Mouse (Mus musculus) hindbrain, postnatal 0 days (tissue): ENCODE measurements around the gene Adgrg3. TPM values are rescaled to one million over a fixed set of nuclear protein-coding genes. Genes with fewer than 3 reads are reported as not detected.

ENCODE experiments used
- ATAC-seq: fragments of 200-750 bp; cut with Nextera tagmentation; 2 replicates; pipeline ENCODE4 v1.8.0; 2017; ENCODE audit warnings: mild to moderate bottlenecking, moderate TSS enrichment, moderate library complexity
- DNase-seq: peaks from one replicate; pipeline ENCODE4 v3.0.0-alpha.2; 2015; ENCODE audit warnings: low spot score
- H3K27ac ChIP-seq: fragments of 300-500 bp; sonication (generic); 2 replicates; pipeline ENCODE4 v1.5.1; 2014; ENCODE audit warnings: mild to moderate bottlenecking
- H3K27me3 ChIP-seq: fragments of 300-500 bp; sonication (generic); 2 replicates; pipeline ENCODE4 v1.6.1; 2014; ENCODE audit warnings: low read length, mixed read lengths; ENCODE audit not compliant: insufficient read depth
- H3K36me3 ChIP-seq: fragments of 300-500 bp; sonication (generic); 2 replicates; pipeline ENCODE4 v1.6.1; 2014; ENCODE audit warnings: low read length, mixed read lengths; ENCODE audit not compliant: insufficient read depth
- H3K4me1 ChIP-seq: fragments of 300-500 bp; sonication (generic); 2 replicates; pipeline ENCODE4 v1.6.1; 2014; ENCODE audit warnings: antibody characterized with exemption, low read length, mixed read lengths; ENCODE audit not compliant: insufficient read depth
- H3K4me2 ChIP-seq: fragments of 300-500 bp; sonication (generic); 2 replicates; pipeline ENCODE4 v1.6.1; 2014; ENCODE audit warnings: low read depth, mild to moderate bottlenecking, low read length, moderate library complexity, mixed read lengths
- H3K4me3 ChIP-seq: fragments of 300-500 bp; sonication (generic); 2 replicates; pipeline ENCODE4 v1.5.1; 2014; ENCODE audit warnings: low read length
- H3K9ac ChIP-seq: fragments of 300-500 bp; sonication (generic); replicated peaks from 2 replicates; pipeline ENCODE4 v1.6.1; 2014; ENCODE audit warnings: mild to moderate bottlenecking, low read length, moderate library complexity, mixed read lengths
- H3K9me3 ChIP-seq: fragments of 300-500 bp; sonication (generic); 2 replicates; pipeline ENCODE4 v1.6.1; 2016; ENCODE audit warnings: low read length, mixed read lengths
- CTCF ChIP-seq: IDR thresholded peaks from 2 replicates; pipeline ENCODE4 v1.5.1; 2016; ENCODE audit warnings: antibody characterized with exemption, control low read depth, low read depth
- WGBS: fragments of 180-500 bp; shearing (Covaris S2); extraction: QIAGEN DNeasy Blood & Tissue Kit; methylation state at CpG from one replicate; pipeline ENCODE4 v1.1.7; 2014; 5-methylcytosine and 5-hydroxymethylcytosine counted together
- polyA plus RNA-seq: library from polyadenylated mRNA; unstranded; fragments of >200 nt; fragmentation: Nextera tagmentation; extraction: Ambion mirVana; gene quantifications from 2 replicates; pipeline ENCODE4 v1.2.1, GENCODE M21; 2015
- total RNA-seq: library from RNA; depleted of rRNA; stranded (reverse); fragments of >200 nt; gene quantifications from 2 replicates; pipeline ENCODE4 v1.2.3, GENCODE M21; 2014

Gene Adgrg3
- total and polyA plus RNA-seq, 2 experiments from 2014 or later, result 0.54 to 1.3 TPM

- H3K9ac ChIP-seq, result no peak overlapping the region
- no peak overlapping the region for H3K4me2 ChIP-seq
- no peak for TF ChIP-seq CTCF
- no peaks in the 10 kb centered on the region for H3K9me3 ChIP-seq
- DNase-seq, result no peak
- no peaks in the 10 kb centered on the region for H3K4me1 ChIP-seq
- H3K4me3 ChIP-seq, result no peak overlapping the region
- ATAC-seq, result no peak
- H3K36me3 ChIP-seq, result no peaks in the 10 kb centered on the region
- no peak overlapping the region for H3K27ac ChIP-seq
- WGBS, result 72% methylated on average over 6 of the region's 6 CpGs
- no peaks in the 10 kb centered on the region for H3K27me3 ChIP-seq
Observed at GRCm38 (mm10) chr8:95041883-95042784, 24.6 kb downstream of the Adgrg3 start.

- ATAC-seq, result 0 out of 2 replicates have a peak, but pooled peaks have one; percentile 22
- WGBS, result 49% methylated on average over 4 of the region's 4 CpGs
Observed at GRCm38 (mm10) chr8:95044811-95045210, 27.3 kb downstream of the Adgrg3 start.

DNA sequence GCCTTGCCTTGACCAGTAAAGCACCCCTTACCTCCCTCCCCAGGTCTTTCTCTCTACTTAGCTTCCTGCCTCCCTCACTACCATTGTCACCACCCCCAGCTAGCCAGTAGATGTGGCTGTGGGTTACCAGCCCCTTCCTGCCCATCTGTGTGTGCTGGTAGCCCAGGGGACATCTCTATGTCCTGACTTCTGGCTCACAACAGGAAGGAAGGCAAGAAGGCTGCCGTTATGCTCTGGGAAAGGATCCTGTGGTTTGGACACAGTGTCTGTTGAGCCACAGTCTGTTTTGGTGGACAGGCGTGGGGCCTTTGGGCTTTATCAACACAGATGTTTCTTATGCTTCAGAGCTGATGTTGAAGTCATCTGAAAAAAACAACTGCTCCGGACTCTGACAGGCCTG is 29.5 kb downstream of the Adgrg3 start:
- Histone ChIP-seq H3K4me2 (no peak overlapping the region), H3K4me1 (no peaks in the 10 kb centered on the region), H3K4me3 (no peak overlapping the region), H3K36me3 (no peaks in the 10 kb centered on the region), H3K9me3 (no peaks in the 10 kb centered on the region), H3K9ac (no peak overlapping the region), H3K27me3 (no peaks in the 10 kb centered on the region), H3K27ac (no peak overlapping the region)
- no peak for ATAC-seq
- TF ChIP-seq CTCF, result no peak
- DNase-seq, result no peak
- 69% methylated on average over 3 of the region's 3 CpGs for WGBS

More at GRCm38 (mm10) chr8:95044811-95045210, 27.3 kb downstream of the Adgrg3 start:
- Histone ChIP-seq H3K27me3 (no peaks in the 10 kb centered on the region), H3K4me2 (no peak overlapping the region), H3K27ac (0 out of 2 replicates have a peak overlapping the region, but pooled peaks have one; percentile 32), H3K4me3 (no peak overlapping the region), H3K9me3 (no peaks in the 10 kb centered on the region), H3K36me3 (no peaks in the 10 kb centered on the region), H3K9ac (no peak overlapping the region), H3K4me1 (no peaks in the 10 kb centered on the region)
- DNase-seq, result peak; percentile 44
- no peak for TF ChIP-seq CTCF

GRCm38 (mm10) chr8:95047884-95048680 is 30.6 kb downstream of the Adgrg3 start:
- ATAC-seq, result peak; percentile 66; the same call in 1 of the 2 replicates
- Histone ChIP-seq H3K9me3 (no peaks in the 10 kb centered on the region), H3K9ac (no peak overlapping the region), H3K27me3 (no peaks in the 10 kb centered on the region), H3K4me1 (no peaks in the 10 kb centered on the region), H3K27ac (0 out of 2 replicates have a peak overlapping the region, but pooled peaks have one; percentile 11), H3K36me3 (no peaks in the 10 kb centered on the region), H3K4me2 (no peak overlapping the region), H3K4me3 (no peak overlapping the region)
- peak; percentile 27 for DNase-seq
- TF ChIP-seq CTCF, result no peak
- WGBS, result 59% methylated on average over 6 of the region's 6 CpGs

GRCm38 (mm10) chr8:95049636-95050035 is 32.1 kb downstream of the Adgrg3 start:
- Histone ChIP-seq H3K9me3 (no peaks in the 10 kb centered on the region), H3K27me3 (no peaks in the 10 kb centered on the region), H3K36me3 (no peaks in the 10 kb centered on the region), H3K4me1 (no peaks in the 10 kb centered on the region), H3K4me3 (no peak overlapping the region), H3K27ac (no peak overlapping the region), H3K4me2 (no peak overlapping the region), H3K9ac (no peak overlapping the region)
- WGBS, result 81% methylated on average over 2 of the region's 2 CpGs
- DNase-seq (no peak), ATAC-seq (no peak)
- no peak for TF ChIP-seq CTCF

DNA sequence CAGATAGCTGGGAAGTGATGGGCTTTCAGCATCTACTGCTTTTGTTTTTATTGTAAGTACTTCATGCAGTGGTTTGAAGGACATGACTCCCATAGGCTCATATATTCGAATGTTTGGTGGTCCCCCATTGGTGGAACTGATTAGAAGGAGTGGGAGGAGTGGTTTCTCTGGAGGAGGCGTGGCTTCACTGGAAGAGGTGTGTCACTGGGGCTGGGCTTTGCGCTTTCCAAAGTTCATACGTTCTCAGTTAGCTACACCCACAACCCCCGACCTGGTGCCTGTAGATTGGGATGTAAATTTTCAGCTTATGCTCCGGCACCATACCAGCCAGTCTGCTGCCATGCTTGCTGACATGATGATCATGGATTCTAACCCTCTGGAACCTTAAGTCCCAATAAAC is 36.9 kb downstream of the Adgrg3 start:
- no peaks in the 10 kb centered on the region for H3K4me1 ChIP-seq

More for the DNA sequence above, 36.9 kb downstream of the Adgrg3 start:
- H3K9me3 ChIP-seq, result no peaks in the 10 kb centered on the region
- ATAC-seq (no peak), DNase-seq (no peak)
- H3K4me3 ChIP-seq, result no peak overlapping the region
- no peaks in the 10 kb centered on the region for H3K27me3 ChIP-seq
- no peak overlapping the region for H3K4me2 ChIP-seq
- no peak overlapping the region for H3K9ac ChIP-seq
- WGBS, result 61% methylated on average over 6 of the region's 6 CpGs
- no peak for TF ChIP-seq CTCF
- no peak overlapping the region for H3K27ac ChIP-seq
- no peaks in the 10 kb centered on the region for H3K36me3 ChIP-seq
